Mouse (Mus musculus) Patski (cell line): Measurements from ENCODE around the gene Stx1b. TPM values are rescaled to one million over a fixed set of nuclear protein-coding genes. Genes with fewer than 3 reads are reported as not detected.

ENCODE experiments used
- ATAC-seq: fragments of 100-300 bp; one replicate; pipeline ENCODE4 v1.8.0; 2021
- CTCF ChIA-PET: fragments of 350-600 bp; sonication (Branson Sonifier 250); formaldehyde crosslinking; loops from one replicate; lab custom pipeline; 2022; ENCODE audit warnings: inconsistent platforms; lab: Charles Lee
- POLR2A ChIA-PET: fragments of 350-600 bp; sonication (Branson Sonifier 250); formaldehyde crosslinking; loops from one replicate; lab custom pipeline; 2022; ENCODE audit warnings: antibody characterized with exemption, inconsistent platforms; lab: Charles Lee
- DNase-seq: peaks from one replicate; pipeline ENCODE4 v3.0.0-alpha.2; 2011; ENCODE audit warnings: low read depth, low spot score
- H3K27me3 ChIP-seq: fragments of 371-371 bp; one replicate; pipeline ENCODE4 v1.5.1; 2021
- CTCF ChIP-seq: fragments of 100-300 bp; IDR thresholded peaks from one replicate; pipeline ENCODE4 v1.5.1; 2021
- in situ Hi-C: fragments of 300-500 bp; cut with MboI; formaldehyde crosslinking; loops from 3 replicates; pipeline ENCODE4 v1.11.1; 2018; ENCODE audit warnings: low pct_unique_long_range_greater_than_20kb, mixed read lengths
- polyA plus RNA-seq: library from polyadenylated mRNA; unstranded; gene quantifications from one replicate; pipeline ENCODE4 v1.2.3, GENCODE M21; 2021

The Stx1b gene
- polyA plus RNA-seq, 1 experiment from 2014 or later = 0.23 TPM

- H3K27me3 ChIP-seq = no peaks in the 10 kb centered on the region
- ChIA-PET POLR2A (interaction anchor here (1.3 to 1.6 kb wide), 2 partner anchors 14 to 111 kb away, joined by 4 to 6 read pairs; partner anchors contain the start of gene Kat8), CTCF (no interaction called here)
- no peak for TF ChIP-seq CTCF
- in situ Hi-C loops = no loop called here
- DNase-seq = no peak
- no peak for ATAC-seq
Measured at GRCm38 (mm10) chr7:127802313-127802712, 22.0 kb downstream of the Stx1b start.

GRCm38 (mm10) chr7:127801010-127801621 is 23.2 kb downstream of the Stx1b start:
- DNase-seq (no peak), ATAC-seq (no peak)
- CTCF ChIA-PET = interaction anchor here (0.7 to 1.7 kb wide), 12 partner anchors 8 to 119 kb away, joined by 3 to 5 read pairs (median 3); partner anchors contain the start of genes Gm21974 and Vkorc1
- no peak for TF ChIP-seq CTCF
- H3K27me3 ChIP-seq = no peaks in the 10 kb centered on the region
- in situ Hi-C loops = no loop called here
- POLR2A ChIA-PET = interaction anchor here (0.7 to 1.3 kb wide), 4 partner anchors 31 to 167 kb away, joined by 3 to 6 read pairs (median 4); partner anchors contain the start of genes Kat8 and Orai3

- DNase-seq = peak; percentile 38
- no peaks in the 10 kb centered on the region for H3K27me3 ChIP-seq
- TF ChIP-seq CTCF = no peak
- POLR2A ChIA-PET = interaction anchor here (1.0 to 1.3 kb wide), 2 partner anchors 31 to 41 kb away, joined by 3 to 4 read pairs; partner anchors contain the start of gene Orai3
- ATAC-seq = peak; percentile 74
- in situ Hi-C loops = no loop called here
- CTCF ChIA-PET = interaction anchor here (0.7 to 1.7 kb wide), 13 partner anchors 8 to 119 kb away, joined by 3 to 5 read pairs (median 3); partner anchors contain the start of genes Gm21974 and Vkorc1
Measured at GRCm38 (mm10) chr7:127800435-127801009, 23.8 kb downstream of the Stx1b start, which contains the start of gene Hsd3b7. Hsd3b7 (plus strand) TSS chr7:127800604.

GRCm38 (mm10) chr7:127799738-127800137 is 24.6 kb downstream of the Stx1b start:
- no peak for ATAC-seq
- no peak for TF ChIP-seq CTCF
- in situ Hi-C loops = no loop called here
- no peaks in the 10 kb centered on the region for H3K27me3 ChIP-seq
- ChIA-PET POLR2A (interaction anchor here (1.2 kb wide), 1 partner anchor 75 kb away, joined by 6 read pairs; no protein-coding TSS in a partner anchor), CTCF (interaction anchor here (1.0 to 1.7 kb wide), 5 partner anchors 9 to 85 kb away, joined by 3 to 5 read pairs (median 3); no protein-coding TSS in a partner anchor)
- no peak for DNase-seq

GRCm38 (mm10) chr7:127799211-127799610 is 25.1 kb downstream of the Stx1b start:
- POLR2A ChIA-PET = interaction anchor here (1.2 kb wide), 1 partner anchor 75 kb away, joined by 6 read pairs; no protein-coding TSS in a partner anchor
- TF ChIP-seq CTCF = no peak
- CTCF ChIA-PET = interaction anchor here (1.7 kb wide), 1 partner anchor 10 kb away, joined by 5 read pairs; no protein-coding TSS in a partner anchor
- ATAC-seq (no peak), DNase-seq (no peak)
- in situ Hi-C loops = no loop called here
- H3K27me3 ChIP-seq = no peaks in the 10 kb centered on the region

GRCm38 (mm10) chr7:127798591-127798990 is 25.8 kb downstream of the Stx1b start:
- no peak for ATAC-seq
- in situ Hi-C loops = no loop called here
- POLR2A ChIA-PET = interaction anchor here (1.2 kb wide), 1 partner anchor 76 kb away, joined by 6 read pairs; no protein-coding TSS in a partner anchor
- DNase-seq = no peak
- H3K27me3 ChIP-seq = no peaks in the 10 kb centered on the region
- CTCF ChIA-PET = interaction anchor here (1.5 kb wide), 1 partner anchor 410 kb away, joined by 3 read pairs; no protein-coding TSS in a partner anchor
- no peak for TF ChIP-seq CTCF

- ChIA-PET CTCF (interaction anchor here (1.1 to 1.5 kb wide), 3 partner anchors 23 to 411 kb away, joined by 3 read pairs; no protein-coding TSS in a partner anchor), POLR2A (interaction anchor here (0.6 kb wide), 1 partner anchor 187 kb away, joined by 5 read pairs; no protein-coding TSS in a partner anchor)
- DNase-seq = no peak
- no peak for ATAC-seq
- H3K27me3 ChIP-seq = no peaks in the 10 kb centered on the region
- no peak for TF ChIP-seq CTCF
- in situ Hi-C loops = no loop called here
Measured at GRCm38 (mm10) chr7:127797076-127797845, 27.1 kb downstream of the Stx1b start.

GRCm38 (mm10) chr7:127785308-127785707 is 39.0 kb downstream of the Stx1b start, which contains the start of gene Gm49388:
Gm49388 (plus strand) TSS chr7:127785608.
- TF ChIP-seq CTCF = no peak
- ATAC-seq = no peak
- no peaks in the 10 kb centered on the region for H3K27me3 ChIP-seq
- in situ Hi-C loops = no loop called here
- DNase-seq = no peak
- ChIA-PET CTCF (interaction anchor here (1.5 kb wide), 1 partner anchor 12 kb away, joined by 4 read pairs; no protein-coding TSS in a partner anchor), POLR2A (interaction anchor here (1.7 kb wide), 1 partner anchor 9 kb away, joined by 4 read pairs; the partner anchor contains the start of gene Setd1a)

GRCm38 (mm10) chr7:127778350-127778749 is 46.0 kb downstream of the Stx1b start:
- CTCF ChIA-PET = interaction anchor here (0.9 kb wide), 1 partner anchor 22 kb away, joined by 4 read pairs; the partner anchor contains the start of gene Hsd3b7
- ATAC-seq (no peak), DNase-seq (no peak)
- in situ Hi-C loops = loop anchor here (5.0 kb wide), 1 partner anchor 159 kb away; no protein-coding TSS in a partner anchor
- H3K27me3 ChIP-seq = no peaks in the 10 kb centered on the region
- POLR2A ChIA-PET = interaction anchor here (0.5 kb wide), 1 partner anchor 705 kb away, joined by 4 read pairs; no protein-coding TSS in a partner anchor
- TF ChIP-seq CTCF = no peak
